Mouse (Mus musculus) small intestine, adult 2 months (tissue): ENCODE results near the gene Nsun2. TPM values are rescaled to one million over a fixed set of nuclear protein-coding genes. Genes with fewer than 3 reads are reported as not detected.

ENCODE experiments used
- H3K27ac ChIP-seq: fragments of 200-500 bp; 2 replicates; pipeline ENCODE4 v1.5.1; 2012; ENCODE audit warnings: low read depth, low read length, control low read depth, inconsistent platforms; ENCODE audit not compliant: insufficient read depth
- H3K27me3 ChIP-seq: fragments of 200-500 bp; 2 replicates; pipeline ENCODE4 v1.6.1; 2012; ENCODE audit warnings: mild to moderate bottlenecking, moderate library complexity, low read length, inconsistent platforms; ENCODE audit not compliant: control insufficient read depth, insufficient read depth
- H3K36me3 ChIP-seq: fragments of 200-500 bp; 2 replicates; pipeline ENCODE4 v1.6.1; 2012; ENCODE audit warnings: mild to moderate bottlenecking, low read length, control low read depth, inconsistent platforms; ENCODE audit not compliant: control insufficient read depth, insufficient read depth
- H3K4me1 ChIP-seq: fragments of 200-500 bp; 2 replicates; pipeline ENCODE4 v1.6.1; 2012; ENCODE audit warnings: low read length, inconsistent platforms, mixed read lengths; ENCODE audit not compliant: control insufficient read depth, insufficient read depth, insufficient read length
- H3K4me3 ChIP-seq: fragments of 200-500 bp; 2 replicates; pipeline ENCODE4 v1.5.1; 2012; ENCODE audit warnings: low read depth, mild to moderate bottlenecking, control low read depth, inconsistent platforms, low read length, moderate library complexity
- CTCF ChIP-seq: fragments of 200-500 bp; IDR thresholded peaks from 2 replicates; pipeline ENCODE4 v1.5.1; 2012; ENCODE audit warnings: low read depth, mild to moderate bottlenecking, control low read depth, inconsistent platforms, low read length, moderate library complexity, mixed read lengths; ENCODE audit not compliant: insufficient replicate concordance, insufficient read length; ENCODE audit errors: extremely low read depth
- POLR2A ChIP-seq: fragments of 200-500 bp; IDR thresholded peaks from 2 replicates; pipeline ENCODE4 v1.6.1; 2012; ENCODE audit warnings: low read depth, mild to moderate bottlenecking, control low read depth, inconsistent platforms, low read length, moderate library complexity
- WGBS: fragments of 180-500 bp; shearing (Covaris S2); methylation state at CpG from one replicate; pipeline ENCODE4 v1.1.7; 2018; 5-methylcytosine and 5-hydroxymethylcytosine counted together
- polyA plus RNA-seq: library from polyadenylated mRNA; depleted of rRNA; stranded (reverse); fragments of >200 nt; gene quantifications from 2 replicates; pipeline ENCODE4 v1.2.3, GENCODE M21; 2012

Nsun2 gene
- polyA plus RNA-seq, 1 experiment = 26.6 TPM

GRCm38 (mm10) chr13:69577181-69577834 is 43.8 kb downstream of the Nsun2 start:
- no peak overlapping the region for H3K4me3 ChIP-seq
- no peaks in the 10 kb centered on the region for H3K27me3 ChIP-seq
- H3K27ac ChIP-seq = no peak overlapping the region
- TF ChIP-seq POLR2A (no peak), CTCF (no peak)
- H3K4me1 ChIP-seq = peaks cover 7% of the 10 kb centered on the region; the same call in 1 of the 2 replicates
- H3K36me3 ChIP-seq = no peaks in the 10 kb centered on the region
- 91% methylated on average over 16 of the region's 16 CpGs for WGBS

DNA sequence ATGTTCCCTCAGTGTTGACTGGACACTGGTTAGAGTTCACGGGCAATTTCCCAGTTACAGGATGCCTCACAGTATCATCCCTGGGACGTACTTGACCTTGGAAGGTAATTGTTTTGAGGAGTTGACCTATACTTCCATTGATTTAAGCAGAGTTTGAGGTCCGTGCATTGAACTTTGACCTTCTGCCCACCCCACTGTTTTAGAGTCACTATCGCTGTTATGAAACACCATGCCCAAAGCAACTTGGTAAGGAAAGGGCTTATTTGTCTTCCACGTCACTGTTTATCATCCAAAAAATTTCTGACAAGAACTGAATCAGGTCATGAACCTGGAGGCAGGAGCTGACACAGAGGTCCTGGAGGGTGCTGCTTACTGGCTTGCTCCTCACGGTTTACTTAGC is 48.9 kb downstream of the Nsun2 start:
- no peak overlapping the region for H3K4me3 ChIP-seq
- no peaks in the 10 kb centered on the region for H3K36me3 ChIP-seq
- TF ChIP-seq CTCF (no peak), POLR2A (no peak)
- H3K4me1 ChIP-seq = peaks cover 9% of the 10 kb centered on the region; the same call in 1 of the 2 replicates
- H3K27me3 ChIP-seq = no peaks in the 10 kb centered on the region
- 93% methylated on average over 6 of the region's 6 CpGs for WGBS
- no peak overlapping the region for H3K27ac ChIP-seq

GRCm38 (mm10) chr13:69583591-69583990 is 50.0 kb downstream of the Nsun2 start:
- no peaks in the 10 kb centered on the region for H3K27me3 ChIP-seq
- no peak overlapping the region for H3K4me3 ChIP-seq
- H3K27ac ChIP-seq = no peak overlapping the region
- H3K36me3 ChIP-seq = no peaks in the 10 kb centered on the region
- TF ChIP-seq CTCF (no peak), POLR2A (no peak)
- 60% methylated on average over 6 of the region's 6 CpGs for WGBS
- peaks cover 9% of the 10 kb centered on the region; the same call in 1 of the 2 replicates for H3K4me1 ChIP-seq

DNA sequence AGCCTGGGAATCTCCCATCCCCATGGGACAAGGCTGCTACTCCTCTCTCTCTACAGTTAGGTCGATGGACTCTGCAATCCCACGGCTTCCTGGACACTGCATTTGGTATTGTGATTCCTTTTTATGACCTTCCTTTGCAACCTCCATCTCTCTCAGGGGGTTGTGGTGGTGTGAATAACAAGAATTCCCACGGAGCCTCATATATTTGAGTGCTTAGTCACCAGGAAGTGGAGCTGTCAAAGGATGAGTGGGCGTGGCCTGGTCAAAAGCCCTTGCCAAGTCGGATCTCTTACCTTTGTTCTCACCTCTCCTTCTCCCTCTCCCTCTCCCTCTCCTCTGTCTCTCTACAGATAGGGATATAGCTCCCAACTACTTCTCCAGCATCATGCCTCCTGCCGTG is 52.3 kb downstream of the Nsun2 start:
- Histone ChIP-seq H3K4me3 (no peak overlapping the region), H3K4me1 (peaks cover 9% of the 10 kb centered on the region; the same call in 1 of the 2 replicates), H3K27ac (no peak overlapping the region), H3K27me3 (no peaks in the 10 kb centered on the region), H3K36me3 (no peaks in the 10 kb centered on the region)
- TF ChIP-seq POLR2A = no peak
- TF ChIP-seq CTCF = no peak
- 26% methylated on average over 6 of the region's 6 CpGs for WGBS

DNA sequence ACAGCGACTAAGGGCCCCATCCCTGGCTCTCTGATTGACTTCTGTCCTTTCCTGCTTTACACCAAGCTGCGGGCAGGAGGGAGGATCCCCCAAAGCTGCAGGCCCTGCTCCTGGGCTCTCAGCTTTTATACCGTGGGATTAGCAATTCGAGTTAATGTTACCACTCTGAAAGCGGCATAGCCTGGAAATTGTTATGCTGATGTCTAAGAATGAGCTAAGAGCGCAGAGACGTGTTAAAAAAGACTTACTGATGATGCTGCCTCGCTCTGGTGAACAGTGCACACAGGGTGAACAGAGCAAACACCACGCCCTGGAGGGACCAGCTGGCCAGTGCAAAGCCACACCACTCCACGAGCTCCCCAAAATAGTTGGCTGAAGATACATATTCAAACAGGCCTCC is 52.8 kb downstream of the Nsun2 start:
- no peak overlapping the region for H3K4me3 ChIP-seq
- WGBS = 64% methylated on average over 10 of the region's 10 CpGs
- H3K4me1 ChIP-seq = peaks cover 9% of the 10 kb centered on the region; the same call in 1 of the 2 replicates
- H3K36me3 ChIP-seq = no peaks in the 10 kb centered on the region
- H3K27ac ChIP-seq = no peak overlapping the region
- H3K27me3 ChIP-seq = no peaks in the 10 kb centered on the region
- TF ChIP-seq POLR2A (no peak), CTCF (no peak)

DNA sequence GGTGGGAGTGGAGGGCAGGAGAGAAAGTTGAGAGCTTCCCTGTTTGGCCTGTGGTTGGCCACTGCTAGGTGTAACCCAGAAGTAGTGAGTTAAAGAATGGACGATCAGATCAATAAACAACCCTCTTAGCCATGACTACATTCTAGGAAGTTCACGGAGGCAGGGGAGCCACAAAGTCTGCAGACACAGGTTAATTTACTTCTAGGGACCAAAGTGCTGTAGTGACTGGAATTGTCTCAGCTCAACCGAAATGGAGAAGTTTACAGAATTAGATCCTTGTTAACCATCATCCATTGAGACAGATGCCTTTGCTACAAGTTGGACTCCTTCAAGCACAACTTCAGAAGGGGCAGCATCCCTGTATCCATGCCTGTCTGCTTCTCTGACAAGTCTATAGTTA is 54.3 kb downstream of the Nsun2 start:
- TF ChIP-seq POLR2A (no peak), CTCF (no peak)
- H3K27ac ChIP-seq = no peak overlapping the region
- WGBS = 47% methylated on average over 3 of the region's 3 CpGs

GRCm38 (mm10) chr13:69588263-69588662 is 54.7 kb downstream of the Nsun2 start:
- Histone ChIP-seq H3K4me1 (peaks cover 10% of the 10 kb centered on the region; the same call in 1 of the 2 replicates), H3K27me3 (no peaks in the 10 kb centered on the region), H3K36me3 (no peaks in the 10 kb centered on the region), H3K4me3 (no peak overlapping the region), H3K27ac (no peak overlapping the region)
- TF ChIP-seq POLR2A = no peak
- no peak for TF ChIP-seq CTCF
- 76% methylated on average over 6 of the region's 6 CpGs for WGBS

More for the DNA sequence above, 54.3 kb downstream of the Nsun2 start:
- Histone ChIP-seq H3K4me1 (peaks cover 10% of the 10 kb centered on the region; the same call in 1 of the 2 replicates), H3K27me3 (no peaks in the 10 kb centered on the region), H3K36me3 (no peaks in the 10 kb centered on the region), H3K4me3 (no peak overlapping the region)

- Histone ChIP-seq H3K27me3 (no peaks in the 10 kb centered on the region), H3K36me3 (no peaks in the 10 kb centered on the region), H3K27ac (no peak overlapping the region), H3K4me3 (no peak overlapping the region), H3K4me1 (peaks cover 2% of the 10 kb centered on the region; the same call in 1 of the 2 replicates)
- WGBS = 75% methylated on average over 5 of the region's 5 CpGs
- TF ChIP-seq POLR2A = no peak
- TF ChIP-seq CTCF = no peak
Observed at GRCm38 (mm10) chr13:69591338-69591737, 57.8 kb downstream of the Nsun2 start.
